Mouse (Mus musculus): Measurements from ENCODE around the gene Clmp.

DNA sequence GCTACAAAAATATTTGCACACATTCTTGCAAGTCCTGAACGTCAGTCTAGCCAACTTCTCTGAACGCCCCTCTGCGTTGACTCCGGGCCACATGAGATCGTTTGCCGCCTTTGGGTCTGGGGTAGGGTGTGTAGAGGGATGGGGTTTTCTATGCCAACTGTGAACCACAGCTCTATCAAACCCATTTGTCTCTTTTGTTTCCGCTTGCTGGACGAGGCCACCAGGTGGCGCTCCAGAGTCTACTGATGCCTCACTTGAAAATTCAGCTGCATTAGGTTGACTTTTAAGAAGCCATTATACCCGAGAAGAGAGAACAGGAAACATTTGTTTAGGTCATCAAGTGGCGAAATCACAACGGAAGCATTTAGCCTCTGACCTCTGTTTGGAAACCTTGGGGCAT is 148.8 kb downstream of the Clmp start:
- TF ChIP-seq EP300 (IDR thresholded peaks at IDR 0.05; ENCODE audit: insufficient read depth, low read depth, low read length): peak; percentile 43; the same call in 1 of the 2 replicates
- peak; percentile 96 for TF ChIP-seq CTCF (IDR thresholded peaks at IDR 0.05)
